Mouse (Mus musculus) G1E (cell line): ENCODE data around the gene Nhsl2. TPM values are rescaled to one million over a fixed set of nuclear protein-coding genes. Genes with fewer than 3 reads are reported as not detected.

Source experiments
- ATAC-seq: 2 replicates; pipeline ENCODE4 v1.8.0; 2016; ENCODE audit warnings: mild to moderate bottlenecking; ENCODE audit not compliant: insufficient number of reproducible peaks, poor library complexity, low FRiP score, severe bottlenecking; ENCODE audit errors: extremely low read depth
- DNase-seq: peaks from one replicate; pipeline ENCODE4 v3.0.0; 2012; ENCODE audit warnings: low spot score
- H3K27me3 ChIP-seq: 2 replicates; pipeline ENCODE4 v1.6.1; 2012; ENCODE audit warnings: mild to moderate bottlenecking, low read length, inconsistent platforms; ENCODE audit not compliant: insufficient read depth
- H3K36me3 ChIP-seq: replicated peaks from 2 replicates; pipeline ENCODE3; 2012; ENCODE audit warnings: mild to moderate bottlenecking, inconsistent platforms
- H3K4me1 ChIP-seq: 2 replicates; pipeline ENCODE4 v1.6.1; 2012; ENCODE audit warnings: low read depth, low read length, inconsistent platforms, mixed read lengths; ENCODE audit not compliant: insufficient read depth
- H3K4me3 ChIP-seq: 2 replicates; pipeline ENCODE4 v1.5.1; 2012; ENCODE audit warnings: low read depth, mild to moderate bottlenecking, inconsistent platforms, low read length, moderate library complexity, mixed read lengths
- H3K9me3 ChIP-seq: replicated peaks from 2 replicates; pipeline ENCODE4 v1.6.1; 2012; ENCODE audit warnings: inconsistent platforms
- CTCF ChIP-seq: IDR thresholded peaks from 2 replicates; pipeline ENCODE4 v1.5.1; 2012; ENCODE audit warnings: low read depth, low read length, inconsistent platforms, mixed read lengths
- GATA1 ChIP-seq: IDR thresholded peaks from 2 replicates; pipeline ENCODE4 v1.6.1; 2012; ENCODE audit warnings: borderline replicate concordance, low read length, inconsistent platforms, mixed read lengths
- GATA2 ChIP-seq: IDR thresholded peaks from 2 replicates; pipeline ENCODE4 v1.6.1; 2012; ENCODE audit warnings: low read depth, low read length, inconsistent platforms, borderline replicate concordance
- POLR2AphosphoS5 ChIP-seq: IDR thresholded peaks from 2 replicates; pipeline ENCODE4 v1.6.1; 2012; ENCODE audit warnings: low read depth, low read length, inconsistent platforms; ENCODE audit not compliant: insufficient replicate concordance
- TAL1 ChIP-seq: conservative IDR thresholded peaks from 2 replicates; pipeline ENCODE4 v1.6.1; 2012; ENCODE audit warnings: low read depth, low read length, inconsistent platforms, mixed read lengths
- polyA plus RNA-seq: library from polyadenylated mRNA; stranded (reverse); fragments of >175 nt; gene quantifications from 2 replicates; pipeline ENCODE4 v1.2.3, GENCODE M21; 2012
- total RNA-seq, 2 experiments: library from RNA; stranded (forward) in 1 of 2; stranded (reverse) in 1 of 2; fragments of 200-1000 nt in 1 of 2; fragments of >200 nt in 1 of 2; fragmentation: Nextera tagmentation in 1 of 2; gene quantifications; 2 replicates each; pipeline ENCODE4 v1.2.3; 2014 to 2017

The Nhsl2 gene
- total and polyA plus RNA-seq, 3 experiments = 0.02 to 0.05 TPM; not detected in 1

- DNase-seq (no peak), ATAC-seq (no peak)
- H3K27me3 ChIP-seq = peaks cover 13% of the 10 kb centered on the region; the same call in 1 of the 2 replicates
- H3K36me3 ChIP-seq = no peaks in the 10 kb centered on the region
- no peaks in the 10 kb centered on the region for H3K9me3 ChIP-seq
- TF ChIP-seq TAL1 (no peak), POLR2AphosphoS5 (no peak), CTCF (no peak), GATA2 (no peak), GATA1 (no peak)
- H3K4me1 ChIP-seq = no peaks in the 10 kb centered on the region
- H3K4me3 ChIP-seq = no peak within 1 kb of the TSS
These were observed 221.6 kb downstream of the Nhsl2 start, which contains the start of gene Rtl5 for GRCm38 (mm10) chrX:102070591-102071471. TSS of gene Rtl5 (minus strand) at chrX:102071304.

- DNase-seq (no peak), ATAC-seq (no peak)
- Histone ChIP-seq H3K4me3 (no peak overlapping the region), H3K4me1 (no peaks in the 10 kb centered on the region), H3K9me3 (no peaks in the 10 kb centered on the region), H3K36me3 (no peaks in the 10 kb centered on the region), H3K27me3 (peaks cover 13% of the 10 kb centered on the region; the same call in 1 of the 2 replicates)
- TF ChIP-seq POLR2AphosphoS5 = no peak
- no peak for TF ChIP-seq TAL1
- TF ChIP-seq GATA1 = no peak
- TF ChIP-seq CTCF = no peak
- TF ChIP-seq GATA2 = no peak
These were observed 222.3 kb downstream of the Nhsl2 start for GRCm38 (mm10) chrX:102071517-102071916.

GRCm38 (mm10) chrX:102073605-102074325 is 224.6 kb downstream of the Nhsl2 start:
- no peaks in the 10 kb centered on the region for H3K4me1 ChIP-seq
- no peak overlapping the region for H3K4me3 ChIP-seq
- no peak for TF ChIP-seq GATA2
- no peak for TF ChIP-seq CTCF
- TF ChIP-seq TAL1 = no peak
- TF ChIP-seq GATA1 = no peak
- TF ChIP-seq POLR2AphosphoS5 = no peak
- H3K36me3 ChIP-seq = no peaks in the 10 kb centered on the region
- no peak for ATAC-seq
- DNase-seq = no peak
- peaks cover 13% of the 10 kb centered on the region; the same call in 1 of the 2 replicates for H3K27me3 ChIP-seq
- no peaks in the 10 kb centered on the region for H3K9me3 ChIP-seq

- no peak for TF ChIP-seq GATA1
- TF ChIP-seq POLR2AphosphoS5 = no peak
- no peak for TF ChIP-seq TAL1
- TF ChIP-seq GATA2 = no peak
- no peak for TF ChIP-seq CTCF
- Histone ChIP-seq H3K36me3 (no peaks in the 10 kb centered on the region), H3K4me1 (no peaks in the 10 kb centered on the region), H3K9me3 (no peaks in the 10 kb centered on the region), H3K27me3 (peaks cover 13% of the 10 kb centered on the region; the same call in 1 of the 2 replicates), H3K4me3 (no peak overlapping the region)
- no peak for ATAC-seq
- no peak for DNase-seq
These were observed 225.2 kb downstream of the Nhsl2 start for GRCm38 (mm10) chrX:102074435-102074834.

- Histone ChIP-seq H3K27me3 (peaks cover 13% of the 10 kb centered on the region; the same call in 1 of the 2 replicates), H3K4me3 (no peak overlapping the region), H3K4me1 (no peaks in the 10 kb centered on the region), H3K36me3 (no peaks in the 10 kb centered on the region), H3K9me3 (no peaks in the 10 kb centered on the region)
- no peak for ATAC-seq
- DNase-seq = no peak
- TF ChIP-seq GATA1 (no peak), GATA2 (no peak), TAL1 (no peak), POLR2AphosphoS5 (no peak), CTCF (no peak)
These were observed 226.0 kb downstream of the Nhsl2 start for GRCm38 (mm10) chrX:102075158-102075557.
